Mouse (Mus musculus) liver, postnatal 0 days (tissue): ENCODE measurements at regions not wholly inside any gene's neighbourhood (a gene's known extent, or its start where the extent isn't known, plus 50 kb on each side); places are given as distances from the start of the nearest gene placed in this dataset.

Experiments
- ATAC-seq: fragments of 200-750 bp; cut with Nextera tagmentation; 2 replicates; pipeline ENCODE4 v1.8.0; 2017; ENCODE audit warnings: mild to moderate bottlenecking, moderate library complexity
- DNase-seq: peaks from one replicate; pipeline ENCODE4 v3.0.0-alpha.2; 2016
- H3K27ac ChIP-seq: fragments of 300-500 bp; sonication (generic); 2 replicates; pipeline ENCODE4 v1.5.1; 2014; ENCODE audit warnings: antibody characterized with exemption, moderate library complexity, mild to moderate bottlenecking, low read depth
- H3K27me3 ChIP-seq: fragments of 300-500 bp; sonication (generic); 2 replicates; pipeline ENCODE4 v1.6.1; 2014; ENCODE audit warnings: low read length, control low read depth, mixed read lengths; ENCODE audit not compliant: insufficient read depth
- H3K36me3 ChIP-seq: fragments of 300-500 bp; sonication (generic); replicated peaks from 2 replicates; pipeline ENCODE4 v1.6.1; 2014; ENCODE audit warnings: mild to moderate bottlenecking, control low read depth, low read length, moderate library complexity, mixed read lengths; ENCODE audit not compliant: insufficient read depth
- H3K4me1 ChIP-seq: fragments of 300-500 bp; sonication (generic); 2 replicates; pipeline ENCODE4 v1.6.1; 2014; ENCODE audit warnings: antibody characterized with exemption, mild to moderate bottlenecking, control low read depth; ENCODE audit not compliant: insufficient read depth
- H3K4me2 ChIP-seq: fragments of 300-500 bp; sonication (generic); 2 replicates; pipeline ENCODE4 v1.6.1; 2014; ENCODE audit warnings: low read depth, mild to moderate bottlenecking, low read length, moderate library complexity, mixed read lengths
- H3K4me3 ChIP-seq: fragments of 300-500 bp; sonication (generic); 2 replicates; pipeline ENCODE4 v1.5.1; 2014; ENCODE audit warnings: low read depth, low read length
- H3K9ac ChIP-seq: fragments of 300-500 bp; sonication (generic); replicated peaks from 2 replicates; pipeline ENCODE4 v1.6.1; 2014; ENCODE audit warnings: mild to moderate bottlenecking, moderate library complexity
- H3K9me3 ChIP-seq: fragments of 300-500 bp; sonication (generic); 2 replicates; pipeline ENCODE4 v1.6.1; 2016; ENCODE audit warnings: mild to moderate bottlenecking, control low read depth, low read length, mixed read lengths
- CTCF ChIP-seq: sonication (generic); IDR thresholded peaks from 2 replicates; pipeline ENCODE4 v1.5.1; 2016; ENCODE audit warnings: antibody characterized with exemption, low read depth
- EP300 ChIP-seq: IDR thresholded peaks from 2 replicates; pipeline ENCODE4 v1.6.1; 2016; ENCODE audit warnings: antibody characterized with exemption, low read depth, mild to moderate bottlenecking
- WGBS: fragments of 180-500 bp; shearing (Covaris S2); extraction: QIAGEN DNeasy Blood & Tissue Kit; methylation state at CpG from one replicate; pipeline ENCODE4 v1.1.7; 2014; ENCODE audit not compliant: insufficient replicate concordance; 5-methylcytosine and 5-hydroxymethylcytosine counted together

- peak; percentile 68 for ATAC-seq
- Histone ChIP-seq H3K9ac (no peak overlapping the region), H3K4me3 (no peak overlapping the region), H3K27me3 (no peaks in the 10 kb centered on the region), H3K4me1 (no peaks in the 10 kb centered on the region), H3K36me3 (no peaks in the 10 kb centered on the region), H3K27ac (no peak overlapping the region), H3K9me3 (no peaks in the 10 kb centered on the region), H3K4me2 (no peak overlapping the region)
- DNase-seq = no peak
- TF ChIP-seq CTCF (no peak), EP300 (no peak)
- WGBS = 55% methylated on average over 2 of the region's 2 CpGs
Measured at GRCm38 (mm10) chr16:65672116-65672515, 109.6 kb upstream of the Chmp2b start.

- Histone ChIP-seq H3K27me3 (no peaks in the 10 kb centered on the region), H3K4me1 (no peaks in the 10 kb centered on the region), H3K9ac (no peak overlapping the region), H3K4me2 (no peak overlapping the region), H3K27ac (no peak overlapping the region), H3K9me3 (no peaks in the 10 kb centered on the region), H3K36me3 (no peaks in the 10 kb centered on the region), H3K4me3 (no peak overlapping the region)
- ATAC-seq = no peak
- DNase-seq = no peak
- no peak for TF ChIP-seq EP300
- TF ChIP-seq CTCF = no peak
- 65% methylated on average over 7 of the region's 7 CpGs for WGBS
Measured at GRCm38 (mm10) chr16:65683089-65683488, 120.6 kb upstream of the Chmp2b start.

GRCm38 (mm10) chr16:65683703-65684320 lies 121.3 kb upstream of the Chmp2b start:
- Histone ChIP-seq H3K4me1 (no peaks in the 10 kb centered on the region), H3K4me2 (no peak overlapping the region), H3K9me3 (no peaks in the 10 kb centered on the region), H3K27ac (no peak overlapping the region), H3K27me3 (no peaks in the 10 kb centered on the region), H3K9ac (no peak overlapping the region), H3K36me3 (no peaks in the 10 kb centered on the region), H3K4me3 (no peak overlapping the region)
- TF ChIP-seq EP300 = no peak
- TF ChIP-seq CTCF = no peak
- DNase-seq (no peak), ATAC-seq (no peak)

DNA sequence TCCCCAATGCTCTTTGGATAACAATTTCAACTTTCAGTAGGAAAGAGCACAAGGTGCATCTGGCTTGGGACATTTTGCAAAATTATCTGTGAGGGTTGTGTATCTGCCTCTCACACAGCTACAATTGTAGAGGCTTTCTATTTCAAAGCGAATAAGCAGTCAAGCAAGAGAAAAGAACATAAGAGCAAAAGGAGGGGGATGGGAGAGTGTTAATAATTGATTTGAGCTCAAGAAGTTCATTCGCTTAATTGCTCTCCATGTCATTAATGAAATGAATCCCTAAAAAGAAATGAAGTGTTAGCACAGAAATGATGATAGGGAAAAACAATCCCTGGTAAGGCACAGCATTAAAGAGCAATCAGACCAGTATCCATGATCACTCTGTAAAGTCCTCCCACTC lies 121.4 kb upstream of the Vgll3 start:
- no peak for DNase-seq
- ATAC-seq = no peak
- no peaks in the 10 kb centered on the region for H3K36me3 ChIP-seq
- no peaks in the 10 kb centered on the region for H3K9me3 ChIP-seq
- no peak overlapping the region for H3K27ac ChIP-seq
- no peak overlapping the region for H3K4me2 ChIP-seq
- H3K4me1 ChIP-seq = no peaks in the 10 kb centered on the region
- 70% methylated on average over 2 of the region's 2 CpGs for WGBS
- H3K27me3 ChIP-seq = no peaks in the 10 kb centered on the region
- TF ChIP-seq EP300 (no peak), CTCF (no peak)
- H3K9ac ChIP-seq = no peak overlapping the region
- H3K4me3 ChIP-seq = no peak overlapping the region

DNA sequence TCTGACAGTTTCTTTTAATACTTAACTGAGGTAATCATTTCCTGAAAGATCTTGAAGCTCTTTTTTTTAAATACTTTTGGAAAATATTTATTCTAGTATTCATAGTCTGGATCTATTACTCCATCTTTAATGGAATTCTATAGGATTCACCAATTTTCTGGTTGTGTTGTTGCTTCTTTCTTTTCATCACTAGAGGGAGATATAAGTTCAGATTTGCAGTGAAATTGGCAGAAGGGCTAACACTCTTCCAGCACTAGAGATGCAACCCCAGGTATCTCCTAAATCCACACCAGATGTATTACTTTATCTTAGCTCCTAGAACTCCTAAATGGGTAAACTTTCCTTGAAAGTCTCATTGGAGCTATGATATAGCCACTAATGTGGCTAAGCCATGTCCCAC lies 99.4 kb upstream of the Vgll3 start:
- H3K4me2 ChIP-seq = no peak overlapping the region
- DNase-seq = no peak
- H3K9me3 ChIP-seq = no peaks in the 10 kb centered on the region
- ATAC-seq = no peak
- no peak for TF ChIP-seq EP300
- TF ChIP-seq CTCF = peak; percentile 46
- no peaks in the 10 kb centered on the region for H3K27me3 ChIP-seq
- no peaks in the 10 kb centered on the region for H3K4me1 ChIP-seq
- H3K36me3 ChIP-seq = no peaks in the 10 kb centered on the region
- H3K27ac ChIP-seq = no peak overlapping the region
- no peak overlapping the region for H3K4me3 ChIP-seq
- no peak overlapping the region for H3K9ac ChIP-seq

DNA sequence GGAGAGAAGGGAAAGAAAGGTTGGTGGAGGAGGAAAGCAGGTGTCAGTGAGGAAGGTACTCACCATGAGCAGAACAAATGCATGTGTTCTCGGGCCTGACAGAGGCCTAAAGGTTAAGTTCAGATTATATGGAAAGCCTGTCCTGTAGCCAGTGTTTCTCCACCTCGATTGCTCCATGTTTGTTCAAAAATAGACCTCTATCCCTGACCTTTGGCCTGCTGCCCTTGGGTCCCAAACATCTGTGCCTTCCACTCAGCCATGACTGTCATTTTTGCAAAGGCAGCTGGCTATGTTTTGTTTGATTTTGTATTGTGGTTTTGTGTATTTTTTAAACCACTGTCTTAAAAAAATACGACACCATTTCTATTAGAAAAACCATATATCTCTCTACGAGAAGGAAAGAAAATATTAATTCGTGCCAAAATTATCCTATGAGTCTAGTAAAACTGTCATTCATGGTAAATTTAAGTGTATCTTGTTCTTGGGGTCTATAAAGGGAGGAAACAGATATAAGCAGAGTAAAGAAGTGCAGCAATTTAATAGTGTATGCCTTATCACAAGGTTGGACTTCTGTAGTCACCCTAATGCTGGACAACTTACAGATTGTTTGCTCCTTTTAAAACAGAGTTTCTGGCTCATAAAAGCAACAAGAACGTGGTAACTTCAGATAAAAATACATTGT lies 96.1 kb upstream of the Vgll3 start:
- Histone ChIP-seq H3K4me3 (no peak overlapping the region), H3K27me3 (no peaks in the 10 kb centered on the region), H3K9me3 (no peaks in the 10 kb centered on the region), H3K36me3 (no peaks in the 10 kb centered on the region), H3K4me2 (no peak overlapping the region), H3K9ac (no peak overlapping the region), H3K27ac (0 out of 2 replicates have a peak overlapping the region, but pooled peaks have one; percentile 34), H3K4me1 (no peaks in the 10 kb centered on the region)
- TF ChIP-seq EP300 (no peak), CTCF (no peak)
- peak; percentile 94 for ATAC-seq
- DNase-seq = peak; percentile 55
- WGBS = 52% methylated on average over 6 of the region's 6 CpGs
